Mouse (Mus musculus): Measurements from ENCODE around the gene Tomm20. TPM values are rescaled to one million over a fixed set of nuclear protein-coding genes. Genes with fewer than 3 reads are reported as not detected.

Tomm20 gene
- total RNA-seq (2021) = 10 to 100 TPM; 70.1 to 96.2 TPM
- 67.8 and 195 TPM in 2 replicates for polyA plus RNA-seq (2012; rRNA removed)
- long read RNA-seq, full-length matches to known transcripts = 202 of 205 reads
- long read RNA-seq, partial matches to known transcripts = 0 of 205 reads
- long read RNA-seq, other reads (novel, unspliced or antisense) = 3 of 205 reads

DNA sequence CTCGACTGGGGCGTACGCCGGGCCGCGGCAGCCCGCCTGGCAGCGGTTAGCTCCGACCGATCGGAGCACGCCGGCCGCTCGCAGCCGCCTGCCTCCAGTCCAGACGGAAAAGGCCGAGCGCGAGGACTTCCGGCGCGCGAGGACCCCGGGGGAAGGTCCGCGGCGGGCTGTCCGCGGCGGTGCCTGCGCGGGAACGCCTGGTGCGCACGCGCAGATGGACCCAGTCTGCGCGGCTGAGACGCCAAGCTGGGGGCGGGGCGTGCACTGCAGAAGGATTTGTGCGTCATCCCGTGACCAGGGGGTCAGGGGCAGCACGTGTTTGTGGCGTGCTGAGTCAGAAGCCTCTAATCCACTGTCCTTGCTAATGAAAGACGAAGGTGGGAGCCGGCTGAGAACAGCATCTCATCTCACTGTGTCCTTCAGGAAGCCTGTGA lies at the start of gene Tomm20:
Tomm20 (minus strand) TSS at position 115 of the 434 bp plus-strand sequence.
- DNase-seq = peak; percentile 98 to 99
- Histone ChIP-seq H3K9ac (ENCODE audit: low read depth, low read length) (peak within 1 kb of the TSS; percentile 82), H3K27ac (peak within 1 kb of the TSS; percentile 89), H3K27me3 (ENCODE audit: control insufficient read depth, insufficient read depth, low read length) (no peaks in the 10 kb centered on the region), H3K4me3 (peak within 1 kb of the TSS; percentile 88), H3K36me3 (ENCODE audit: control insufficient read depth, insufficient read depth, low read length) (peaks cover 11% of the 10 kb centered on the region), H3K79me2 (replicated peaks; ENCODE audit: control insufficient read depth, insufficient read depth, low read length) (peaks cover 11% of the 10 kb centered on the region), H3K4me1 (ENCODE audit: control insufficient read depth, insufficient read depth, low read length) (peaks cover 7% of the 10 kb centered on the region)
- intact Hi-C loops (cut with DNase I) = loop anchor here (1.0 kb wide), 1 partner anchor 26 kb away; the partner anchor contains the start of gene Rbm34
- WGBS = under 1% methylated on average over 48 of the region's 48 CpGs
- TF ChIP-seq EP300 (IDR thresholded peaks at IDR 0.05; ENCODE audit: insufficient read depth, low read depth, low read length) (peak; percentile 65; the same call in 1 of the 2 replicates), CTCF (IDR thresholded peaks at IDR 0.05) (no peak), POLR2A (IDR thresholded peaks at IDR 0.05; ENCODE audit: insufficient read depth, low read depth, low read length) (peak; percentile 20; the same call in 1 of the 2 replicates)

DNA sequence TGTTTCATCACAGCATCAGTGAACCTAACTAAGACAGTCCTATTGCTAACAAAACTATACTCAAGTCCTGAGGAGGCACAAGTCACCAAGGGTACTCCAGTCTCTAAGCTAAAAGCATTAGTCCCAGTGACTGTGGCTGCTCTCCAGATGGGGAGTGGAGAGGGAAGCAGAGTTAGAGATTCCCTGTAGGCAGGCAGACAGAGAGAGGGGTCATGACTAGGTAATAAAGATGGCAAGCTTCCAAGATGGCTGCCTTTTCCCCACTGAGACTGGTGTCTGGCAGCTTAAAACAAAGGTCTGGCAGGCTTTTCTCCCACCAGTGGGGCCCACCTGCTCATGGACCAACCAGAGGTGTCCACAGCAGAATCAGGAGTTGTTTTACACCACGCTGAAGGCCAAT lies 48.9 kb upstream of the Tomm20 start:
- no peak for DNase-seq
- TF ChIP-seq CTCF (IDR thresholded peaks at IDR 0.05) (no peak), EP300 (IDR thresholded peaks at IDR 0.05; ENCODE audit: insufficient read depth, low read depth, low read length) (no peak), POLR2A (IDR thresholded peaks at IDR 0.05; ENCODE audit: insufficient read depth, low read depth, low read length) (no peak)
- no peaks in the 10 kb centered on the region for H3K36me3 ChIP-seq (ENCODE audit: control insufficient read depth, insufficient read depth, low read length)
- 89% methylated on average over 1 of the region's 1 CpGs for WGBS
- no peak overlapping the region for H3K4me3 ChIP-seq
- H3K27ac ChIP-seq = no peak overlapping the region
- no peaks in the 10 kb centered on the region for H3K4me1 ChIP-seq (ENCODE audit: control insufficient read depth, insufficient read depth, low read length)
- H3K79me2 ChIP-seq (replicated peaks; ENCODE audit: control insufficient read depth, insufficient read depth, low read length) = no peaks in the 10 kb centered on the region
- H3K27me3 ChIP-seq (ENCODE audit: control insufficient read depth, insufficient read depth, low read length) = no peaks in the 10 kb centered on the region
- H3K9ac ChIP-seq (ENCODE audit: low read depth, low read length) = no peak overlapping the region
- intact Hi-C loops (cut with DNase I) = no loop called here

DNA sequence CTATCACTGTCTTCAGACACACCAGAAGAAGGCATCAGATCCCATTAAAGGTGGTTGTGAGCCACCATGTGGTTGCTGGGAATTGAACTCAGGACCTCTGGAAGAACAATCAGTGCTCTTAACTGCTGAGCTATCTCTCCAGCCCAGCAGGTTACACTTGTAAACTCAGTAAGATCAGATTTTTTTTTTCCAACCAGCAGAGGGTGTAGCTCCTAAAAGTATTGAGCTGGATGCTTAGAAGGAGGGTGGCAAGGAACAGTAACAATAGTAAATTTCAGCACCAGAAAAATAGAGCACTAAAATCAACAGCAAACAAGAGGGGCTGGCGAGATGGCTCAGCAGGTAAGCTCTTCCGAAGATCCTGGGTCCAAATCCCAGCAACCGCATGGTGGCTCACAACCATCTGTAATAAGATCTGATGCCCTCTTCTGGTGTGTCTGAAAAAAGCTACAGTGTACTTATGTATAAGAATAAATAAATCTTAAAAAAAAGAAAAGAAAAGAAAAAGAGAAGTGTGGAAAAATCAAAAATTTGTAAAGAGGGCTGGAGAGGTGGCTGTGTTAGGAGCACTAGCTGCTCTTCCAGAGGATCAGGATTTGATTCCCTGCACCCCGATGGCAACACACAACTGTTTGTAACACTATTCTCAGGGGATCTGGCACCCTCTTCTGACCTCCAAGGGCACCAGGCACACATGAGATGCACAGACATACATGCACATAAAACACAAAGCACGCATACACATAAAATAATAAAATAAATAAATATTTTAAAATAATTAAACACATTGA lies 43.9 kb upstream of the Tomm20 start:
- H3K27me3 ChIP-seq (ENCODE audit: control insufficient read depth, insufficient read depth, low read length) = no peaks in the 10 kb centered on the region
- H3K9ac ChIP-seq (ENCODE audit: low read depth, low read length) = no peak overlapping the region
- no peaks in the 10 kb centered on the region for H3K79me2 ChIP-seq (replicated peaks; ENCODE audit: control insufficient read depth, insufficient read depth, low read length)
- TF ChIP-seq EP300 (IDR thresholded peaks at IDR 0.05; ENCODE audit: insufficient read depth, low read depth, low read length) = no peak
- no peak for TF ChIP-seq POLR2A (IDR thresholded peaks at IDR 0.05; ENCODE audit: insufficient read depth, low read depth, low read length)
- peak; percentile 31 for TF ChIP-seq CTCF (IDR thresholded peaks at IDR 0.05)
- 79% methylated on average over 5 of the region's 5 CpGs for WGBS
- H3K36me3 ChIP-seq (ENCODE audit: control insufficient read depth, insufficient read depth, low read length) = no peaks in the 10 kb centered on the region
- H3K4me1 ChIP-seq (ENCODE audit: control insufficient read depth, insufficient read depth, low read length) = no peaks in the 10 kb centered on the region
- H3K27ac ChIP-seq = no peak overlapping the region
- intact Hi-C loops (cut with DNase I) = loop anchor here (5.0 to 10.0 kb wide), 2 partner anchors 73 to 1395 kb away; partner anchors contain the start of gene Pard3
- H3K4me3 ChIP-seq = no peak overlapping the region
- no peak for DNase-seq

DNA sequence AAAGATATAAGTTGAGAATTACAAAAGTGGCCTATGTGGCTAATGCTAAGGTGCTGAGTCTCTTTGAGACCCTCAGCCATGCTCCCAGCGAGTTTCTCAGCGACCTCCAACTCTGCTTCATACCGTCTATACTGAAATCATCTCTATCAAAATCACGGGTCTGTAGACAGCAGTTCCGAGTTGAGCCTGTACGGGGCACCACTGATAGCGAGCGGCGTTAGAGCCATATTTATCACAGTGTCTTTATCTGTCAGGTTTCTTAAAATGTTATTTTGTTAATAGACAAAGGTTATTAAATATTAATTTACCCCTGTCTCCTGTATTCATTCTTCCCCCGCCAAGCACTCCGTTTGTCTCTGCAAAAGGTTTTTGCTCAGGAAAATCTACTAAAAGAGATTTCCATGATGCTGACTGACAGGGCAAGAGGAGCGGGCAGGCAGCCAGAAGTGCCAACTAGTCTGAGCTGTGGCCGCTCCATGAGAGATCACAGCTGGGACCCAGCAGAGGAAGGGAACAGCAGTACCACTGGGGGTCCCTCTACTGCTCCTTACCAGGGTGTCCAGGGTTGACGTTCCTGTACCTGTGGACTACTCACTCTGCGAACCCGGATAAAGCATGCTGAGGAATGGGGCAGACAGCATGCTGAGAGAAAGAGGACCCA lies 42.8 kb upstream of the Tomm20 start:
- no peak overlapping the region for H3K9ac ChIP-seq (ENCODE audit: low read depth, low read length)
- WGBS = 48% methylated on average over 16 of the region's 16 CpGs

DNA sequence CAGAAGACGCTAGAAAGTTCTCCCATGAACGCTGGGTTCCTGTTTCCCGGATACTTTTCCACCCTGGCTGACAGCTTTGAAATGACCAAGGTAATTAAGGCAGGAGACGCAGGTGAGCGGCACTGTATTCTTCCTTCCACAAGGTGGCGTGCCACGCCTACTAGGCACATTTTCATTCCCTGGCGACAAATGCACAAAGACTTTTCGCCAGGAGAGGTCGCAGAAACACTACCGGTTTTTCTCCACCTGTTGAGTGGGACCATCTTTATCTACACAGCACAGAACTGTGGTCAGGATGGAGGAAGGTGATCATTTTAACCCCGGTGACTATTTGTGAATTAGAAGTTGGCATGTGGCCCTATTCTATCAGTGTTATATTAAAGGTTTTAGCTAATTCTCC lies 40.9 kb upstream of the Tomm20 start:
- H3K79me2 ChIP-seq (replicated peaks; ENCODE audit: control insufficient read depth, insufficient read depth, low read length) = no peaks in the 10 kb centered on the region
- H3K4me1 ChIP-seq (ENCODE audit: control insufficient read depth, insufficient read depth, low read length) = no peaks in the 10 kb centered on the region
- H3K9ac ChIP-seq (ENCODE audit: low read depth, low read length) = no peak overlapping the region
- no peak overlapping the region for H3K27ac ChIP-seq
- H3K36me3 ChIP-seq (ENCODE audit: control insufficient read depth, insufficient read depth, low read length) = no peaks in the 10 kb centered on the region
- 2% methylated on average over 12 of the region's 12 CpGs for whole genome bisulfite sequencing
- TF ChIP-seq CTCF (IDR thresholded peaks at IDR 0.05) (peak; percentile 98; the same call in 1 of the 2 replicates), EP300 (IDR thresholded peaks at IDR 0.05; ENCODE audit: insufficient read depth, low read depth, low read length) (peak; percentile 95), POLR2A (IDR thresholded peaks at IDR 0.05; ENCODE audit: insufficient read depth, low read depth, low read length) (no peak)
- peak; percentile 73 to 79 for DNase-seq
- H3K27me3 ChIP-seq (ENCODE audit: control insufficient read depth, insufficient read depth, low read length) = no peaks in the 10 kb centered on the region
- intact Hi-C loops (cut with DNase I) = loop anchor here (1.0 to 10.0 kb wide), 4 partner anchors 76 to 1398 kb away; partner anchors contain the start of gene Pard3
- no peak overlapping the region for H3K4me3 ChIP-seq

More for the DNA sequence above, 42.8 kb upstream of the Tomm20 start:
- H3K4me3 ChIP-seq = no peak overlapping the region
- no peaks in the 10 kb centered on the region for H3K36me3 ChIP-seq (ENCODE audit: control insufficient read depth, insufficient read depth, low read length)
- no peaks in the 10 kb centered on the region for H3K27me3 ChIP-seq (ENCODE audit: control insufficient read depth, insufficient read depth, low read length)
- H3K79me2 ChIP-seq (replicated peaks; ENCODE audit: control insufficient read depth, insufficient read depth, low read length) = no peaks in the 10 kb centered on the region
- no peak for DNase-seq
- intact Hi-C loops (cut with DNase I) = loop anchor here (5.0 to 10.0 kb wide), 2 partner anchors 74 to 1396 kb away; partner anchors contain the start of gene Pard3
- H3K27ac ChIP-seq = no peak overlapping the region
- H3K4me1 ChIP-seq (ENCODE audit: control insufficient read depth, insufficient read depth, low read length) = no peaks in the 10 kb centered on the region
- no peak for TF ChIP-seq EP300 (IDR thresholded peaks at IDR 0.05; ENCODE audit: insufficient read depth, low read depth, low read length)
- peak; percentile 52 for TF ChIP-seq CTCF (IDR thresholded peaks at IDR 0.05)
